Mouse (Mus musculus) brain, embryonic 14.5 days (tissue): ENCODE data around the gene Olfr195.

Experiments
- CTCF ChIP-seq: fragments of 200-500 bp; IDR thresholded peaks from 2 replicates; pipeline ENCODE4 v1.5.1; 2012; ENCODE audit warnings: inconsistent platforms, mild to moderate bottlenecking, moderate library complexity, borderline replicate concordance; ENCODE audit not compliant: insufficient read depth, insufficient read length; ENCODE audit errors: extremely low read depth
- POLR2A ChIP-seq: fragments of 200-500 bp; IDR thresholded peaks from 2 replicates; pipeline ENCODE4 v1.6.1; 2012; ENCODE audit warnings: mild to moderate bottlenecking, inconsistent platforms, borderline replicate concordance; ENCODE audit not compliant: poor library complexity, insufficient read depth, insufficient read length, severe bottlenecking; ENCODE audit errors: extremely low read depth

- TF ChIP-seq CTCF (no peak), POLR2A (no peak)
Observed at GRCm38 (mm10) chr16:59146746-59147145, at the start of gene Olfr195.
